Mouse (Mus musculus) neural tube, embryonic 14.5 days (tissue): ENCODE measurements around the gene Gapdh. TPM values are rescaled to one million over a fixed set of nuclear protein-coding genes. Genes with fewer than 3 reads are reported as not detected.
"Not testable (repeated sequence)": the region's sequence is repeated elsewhere in the genome, so short reads cannot be mapped to it uniquely, and the experiment has no call there.

Experiments used
- ATAC-seq: fragments of 200-750 bp; cut with Nextera tagmentation; 2 replicates; pipeline ENCODE4 v1.8.0; 2017; ENCODE audit warnings: low read depth, mild to moderate bottlenecking, moderate TSS enrichment, moderate library complexity
- H3K27ac ChIP-seq: fragments of 300-500 bp; sonication (generic); 2 replicates; pipeline ENCODE4 v1.5.1; 2014; ENCODE audit warnings: low read depth, mild to moderate bottlenecking, control low read depth, low read length, moderate library complexity, mixed read lengths
- H3K27me3 ChIP-seq: fragments of 300-500 bp; sonication (generic); 2 replicates; pipeline ENCODE4 v1.6.1; 2014; ENCODE audit warnings: low read length; ENCODE audit not compliant: control insufficient read depth, insufficient read depth
- H3K36me3 ChIP-seq: fragments of 300-500 bp; sonication (generic); 2 replicates; pipeline ENCODE4 v1.6.1; 2014; ENCODE audit warnings: low read length, mixed read lengths; ENCODE audit not compliant: control insufficient read depth, insufficient read depth
- H3K4me1 ChIP-seq: fragments of 300-500 bp; sonication (generic); 2 replicates; pipeline ENCODE4 v1.6.1; 2014; ENCODE audit warnings: low read length; ENCODE audit not compliant: control insufficient read depth, insufficient read depth
- H3K4me2 ChIP-seq: fragments of 300-500 bp; sonication (generic); 2 replicates; pipeline ENCODE4 v1.6.1; 2014; ENCODE audit warnings: mild to moderate bottlenecking, low read depth, low read length, control low read depth
- H3K4me3 ChIP-seq: fragments of 300-500 bp; sonication (generic); 2 replicates; pipeline ENCODE4 v1.5.1; 2014; ENCODE audit warnings: low read depth, low read length, control low read depth, mixed read lengths
- H3K9ac ChIP-seq: fragments of 300-500 bp; sonication (generic); replicated peaks from 2 replicates; pipeline ENCODE4 v1.6.1; 2014; ENCODE audit warnings: low read depth, mild to moderate bottlenecking, control low read depth, low read length, mixed read lengths
- H3K9me3 ChIP-seq: fragments of 300-500 bp; sonication (generic); 2 replicates; pipeline ENCODE4 v1.6.1; 2016; ENCODE audit warnings: low read length; ENCODE audit not compliant: control insufficient read depth
- WGBS: fragments of 180-500 bp; shearing (Covaris S2); extraction: QIAGEN DNeasy Blood & Tissue Kit; methylation state at CpG from one replicate; pipeline ENCODE4 v1.1.7; 2014; 5-methylcytosine and 5-hydroxymethylcytosine counted together
- polyA plus RNA-seq: library from polyadenylated mRNA; unstranded; fragments of >200 nt; fragmentation: Nextera tagmentation; extraction: Ambion mirVana; gene quantifications from 2 replicates; pipeline ENCODE4 v1.2.1, GENCODE M21; 2014

The Gapdh gene
- polyA plus RNA-seq, 1 experiment from 2014 or later, result 1,492 TPM

GRCm38 (mm10) chr6:125163801-125164657 lies 2.2 kb downstream of the Gapdh start:
- Histone ChIP-seq H3K9ac (peak overlapping the region; percentile 88), H3K4me3 (peak overlapping the region; percentile 97), H3K27ac (peak overlapping the region; percentile 93), H3K4me2 (peak overlapping the region; percentile 91), H3K4me1 (peaks cover 29% of the 10 kb centered on the region), H3K36me3 (peaks cover 40% of the 10 kb centered on the region), H3K27me3 (no peaks in the 10 kb centered on the region), H3K9me3 (no peaks in the 10 kb centered on the region)
- ATAC-seq, result no peak
- WGBS, result 5% methylated on average over 20 of the region's 20 CpGs

GRCm38 (mm10) chr6:125162615-125163305 lies 3.5 kb downstream of the Gapdh start:
- H3K4me2 ChIP-seq, H3K4me3 ChIP-seq, H3K27ac ChIP-seq, H3K9me3 ChIP-seq, H3K9ac ChIP-seq, H3K27me3 ChIP-seq, ATAC-seq: not testable (repeated sequence)
- WGBS, result 75% methylated on average over 9 of the region's 16 CpGs
- Histone ChIP-seq H3K4me1 (peaks cover 29% of the 10 kb centered on the region), H3K36me3 (peaks cover 34% of the 10 kb centered on the region)

- H3K4me3 ChIP-seq, ATAC-seq, H3K9ac ChIP-seq, H3K27me3 ChIP-seq, H3K4me2 ChIP-seq, H3K9me3 ChIP-seq, H3K27ac ChIP-seq: not testable (repeated sequence)
- Histone ChIP-seq H3K4me1 (peaks cover 25% of the 10 kb centered on the region), H3K36me3 (peaks cover 28% of the 10 kb centered on the region)
- WGBS, result 6% methylated on average over 3 of the region's 5 CpGs
Measured at GRCm38 (mm10) chr6:125161971-125162370, 4.3 kb downstream of the Gapdh start.

- H3K9me3 ChIP-seq, result no peaks in the 10 kb centered on the region
- no peak for ATAC-seq
- H3K4me1 ChIP-seq, result peaks cover 17% of the 10 kb centered on the region
- WGBS, result 15% methylated on average over 22 of the region's 22 CpGs
- no peaks in the 10 kb centered on the region for H3K27me3 ChIP-seq
- no peak overlapping the region for H3K4me2 ChIP-seq
- 0 out of 2 replicates have a peak overlapping the region, but pooled peaks have one; percentile 8 for H3K27ac ChIP-seq
- no peak overlapping the region for H3K9ac ChIP-seq
- no peak overlapping the region for H3K4me3 ChIP-seq
- peaks cover 31% of the 10 kb centered on the region for H3K36me3 ChIP-seq
Measured at GRCm38 (mm10) chr6:125160854-125161760, 5.2 kb downstream of the Gapdh start.

- no peaks in the 10 kb centered on the region for H3K27me3 ChIP-seq
- H3K4me2 ChIP-seq, result no peak overlapping the region
- no peak for ATAC-seq
- H3K4me1 ChIP-seq, result peaks cover 15% of the 10 kb centered on the region
- H3K4me3 ChIP-seq, result no peak overlapping the region
- H3K36me3 ChIP-seq, result peaks cover 33% of the 10 kb centered on the region
- no peaks in the 10 kb centered on the region for H3K9me3 ChIP-seq
- H3K9ac ChIP-seq, result no peak overlapping the region
- no peak overlapping the region for H3K27ac ChIP-seq
- 59% methylated on average over 10 of the region's 10 CpGs for WGBS
Measured at GRCm38 (mm10) chr6:125160558-125160853, 5.8 kb downstream of the Gapdh start.

- Histone ChIP-seq H3K4me1 (peaks cover 15% of the 10 kb centered on the region), H3K27ac (no peak overlapping the region), H3K4me3 (no peak overlapping the region), H3K4me2 (no peak overlapping the region), H3K27me3 (no peaks in the 10 kb centered on the region), H3K9me3 (no peaks in the 10 kb centered on the region), H3K9ac (no peak overlapping the region), H3K36me3 (peaks cover 36% of the 10 kb centered on the region)
- 89% methylated on average over 7 of the region's 7 CpGs for WGBS
- no peak for ATAC-seq
Measured at GRCm38 (mm10) chr6:125159773-125160557, 6.3 kb downstream of the Gapdh start.

- Histone ChIP-seq H3K9me3 (no peaks in the 10 kb centered on the region), H3K27me3 (no peaks in the 10 kb centered on the region), H3K36me3 (peaks cover 36% of the 10 kb centered on the region), H3K9ac (no peak overlapping the region), H3K4me1 (peaks cover 12% of the 10 kb centered on the region), H3K4me2 (no peak overlapping the region), H3K4me3 (no peak overlapping the region), H3K27ac (no peak overlapping the region)
- ATAC-seq, result no peak
- WGBS, result 90% methylated on average over 15 of the region's 15 CpGs
Measured at GRCm38 (mm10) chr6:125158944-125159492, 7.2 kb downstream of the Gapdh start.
